8 mouse cellular contexts compared by ENCODE assay signal in genomic region chr10:82240742-82241400, GRCm38 (mm10). TPM values are rescaled to one million over a fixed set of nuclear protein-coding genes. Genes with fewer than 3 reads are reported as not detected.
A peak's percentile ranks its signal among the peaks of the same experiment; 100 is the strongest.
DNase-seq lines count a peak whose midpoint lies in the region; ATAC-seq and TF ChIP-seq lines count a peak whose summit lies in the region.

TSS of gene Zfp938 (minus strand) at chr10:82241280.

- ATAC-seq in hindbrain, embryonic 12.5 days (ENCODE audit: low FRiP score), result peak; percentile 100
- peak; percentile 100 for ATAC-seq in lung, postnatal 0 days

- peak within 1 kb of the TSS; percentile 76 for H3K4me2 ChIP-seq in hindbrain, embryonic 12.5 days (replicated peaks)
- H3K4me2 ChIP-seq in lung, postnatal 0 days (replicated peaks; ENCODE audit: low read depth, low read length), result peak within 1 kb of the TSS; percentile 72

- no peak for TF ChIP-seq EP300 in lung, postnatal 0 days (IDR thresholded peaks at IDR 0.05)

- H3K4me1 ChIP-seq in hindbrain, embryonic 12.5 days, result peaks cover 5% of the 10 kb centered on the region; the same call in 1 of the 2 replicates
- no peaks in the 10 kb centered on the region for H3K4me1 ChIP-seq in lung, postnatal 0 days (ENCODE audit: insufficient read depth, low read depth, low read length)

- TF ChIP-seq CTCF in lung, postnatal 0 days (IDR thresholded peaks at IDR 0.05), result no peak

- H3K27ac ChIP-seq in hindbrain, embryonic 12.5 days, result peak within 1 kb of the TSS; percentile 84
- peak within 1 kb of the TSS; percentile 75; the same call in 1 of the 2 replicates for H3K27ac ChIP-seq in lung, postnatal 0 days (ENCODE audit: low read length)

- WGBS in hindbrain, embryonic 12.5 days, result 5% methylated on average over 27 of the region's 27 CpGs
- 2% methylated on average over 27 of the region's 27 CpGs for WGBS in lung, postnatal 0 days

- no peaks in the 10 kb centered on the region for H3K27me3 ChIP-seq in hindbrain, embryonic 12.5 days
- H3K27me3 ChIP-seq in lung, postnatal 0 days (replicated peaks; ENCODE audit: insufficient read depth, low read length), result no peaks in the 10 kb centered on the region

- H3K4me3 ChIP-seq in hindbrain, embryonic 12.5 days, result peak within 1 kb of the TSS; percentile 80
- peak within 1 kb of the TSS; percentile 69 for H3K4me3 ChIP-seq in lung, postnatal 0 days (ENCODE audit: low read depth, low read length)

- peak; percentile 84 for DNase-seq in Muller cell, postnatal 12 days (ENCODE audit: inconsistent ontology term)
- peak; percentile 92 for DNase-seq in cerebellum, adult 9-10 months
- peak; percentile 72 to 80 for DNase-seq in frontal cortex, postnatal 10 days (ENCODE audit: low spot score in 2 of 2)
- DNase-seq in layer of hippocampus, postnatal 10 days (ENCODE audit: low spot score in 2 of 2), result peak; percentile 72 to 79
- peak; percentile 94 for DNase-seq in lung, postnatal 0 days (ENCODE audit: low spot score)
- DNase-seq in ovary, postnatal 10 days (ENCODE audit: low spot score), result peak; percentile 45
- DNase-seq in thymus, postnatal 10 days (ENCODE audit: low spot score in 2 of 2), result peak; percentile 60 to 66

- peaks cover 20% of the 10 kb centered on the region for H3K36me3 ChIP-seq in hindbrain, embryonic 12.5 days
- no peaks in the 10 kb centered on the region for H3K36me3 ChIP-seq in lung, postnatal 0 days (ENCODE audit: insufficient read depth, low read length)

- peaks cover 30% of the 10 kb centered on the region for H3K9me3 ChIP-seq in hindbrain, embryonic 12.5 days (replicated peaks)
- 0 out of 2 replicates have a peak, but pooled peaks cover 4% of the 10 kb centered on the region for H3K9me3 ChIP-seq in lung, postnatal 0 days (ENCODE audit: low read length)

- H3K9ac ChIP-seq in hindbrain, embryonic 12.5 days, result peak within 1 kb of the TSS; percentile 76
- H3K9ac ChIP-seq in lung, postnatal 0 days (replicated peaks; ENCODE audit: low read depth), result peak within 1 kb of the TSS; percentile 72

RNA-seq across cellular contexts. Expression of gene Zfp938, which starts in this region (rescaled TPM):
- polyA plus RNA-seq in hindbrain, embryonic 12.5 days (2016; fragmentation: Nextera tagmentation; extraction: Ambion mirVana), result 15.8 and 17.4 TPM in 2 replicates
- total RNA-seq in layer of hippocampus, postnatal 10 days (2021), result 10 to 100 TPM; 24.8 to 24.9 TPM
- polyA plus RNA-seq in lung, postnatal 0 days (2015; fragmentation: Nextera tagmentation; extraction: Ambion mirVana), result 6.5 and 7.4 TPM in 2 replicates

Comparison
In these comparisons a context has a peak if more than half of its experiments do, and no peak if none do; other contexts are left out.
1. Peak in every context shown above with its lines: DNase-seq, ATAC-seq, H3K4me3 ChIP-seq and H3K27ac ChIP-seq.